Mouse (Mus musculus): Measurements from ENCODE around the gene Dlx1. TPM values are rescaled to one million over a fixed set of nuclear protein-coding genes. Genes with fewer than 3 reads are reported as not detected.

The Dlx1 gene
- total and polyA plus RNA-seq, 2 experiments from 2014 or later: 73.5 to 139 TPM

DNA sequence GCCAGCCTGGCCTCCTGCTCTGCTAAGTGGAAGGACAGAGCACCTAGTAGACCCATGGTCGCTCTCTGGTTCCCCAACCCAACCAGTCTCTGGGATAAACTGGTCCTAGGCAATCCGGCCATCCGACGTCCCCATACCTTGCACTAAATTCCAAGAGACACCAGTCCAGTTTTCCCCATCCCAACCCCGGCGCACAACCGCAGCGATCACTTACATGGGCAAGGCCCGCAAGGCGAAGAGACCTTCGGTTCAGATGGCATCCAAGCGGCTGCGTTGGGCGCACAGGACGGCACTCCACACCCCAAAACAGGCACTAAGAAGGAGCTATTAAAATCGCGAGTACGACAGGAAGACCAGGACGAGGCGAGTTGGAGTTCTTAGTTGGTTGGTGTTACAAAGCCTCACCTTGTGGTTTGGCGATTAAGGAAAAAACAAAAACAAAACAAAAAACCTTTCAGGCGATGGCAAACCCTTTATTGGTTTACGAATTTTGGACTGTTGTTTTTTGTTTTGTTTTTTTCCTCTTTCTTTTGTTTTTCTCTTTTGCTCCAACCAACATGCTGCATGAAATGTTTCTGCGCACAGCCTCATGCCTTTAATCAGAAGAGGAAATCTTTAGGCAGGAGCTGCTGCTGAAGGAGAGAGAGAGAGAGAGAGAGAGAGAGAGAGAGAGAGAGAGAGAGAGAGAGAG, 445 bp upstream of the Dlx1 start:
- Histone ChIP-seq H3K4me1 (ENCODE audit: insufficient read depth) (peaks cover 3% of the 10 kb centered on the region; the same call in 1 of the 2 replicates), H3K9ac (peak overlapping the region; percentile 51), H3K36me3 (ENCODE audit: insufficient read depth) (no peaks in the 10 kb centered on the region), H3K4me2 (ENCODE audit: low read depth) (peak overlapping the region; percentile 63), H3K27ac (ENCODE audit: low read depth, low read length) (peak overlapping the region; percentile 92), H3K4me3 (ENCODE audit: low read depth, low read length) (peak overlapping the region; percentile 47), H3K27me3 (ENCODE audit: insufficient read depth, low read length) (peaks cover 44% of the 10 kb centered on the region), H3K9me3 (ENCODE audit: low read length) (no peaks in the 10 kb centered on the region)
- peak; percentile 63 for DNase-seq
- no peak for ATAC-seq
- TF ChIP-seq CTCF (IDR thresholded peaks at IDR 0.05; ENCODE audit: low read depth): no peak
- WGBS: 6% methylated on average over 24 of the region's 24 CpGs

DNA sequence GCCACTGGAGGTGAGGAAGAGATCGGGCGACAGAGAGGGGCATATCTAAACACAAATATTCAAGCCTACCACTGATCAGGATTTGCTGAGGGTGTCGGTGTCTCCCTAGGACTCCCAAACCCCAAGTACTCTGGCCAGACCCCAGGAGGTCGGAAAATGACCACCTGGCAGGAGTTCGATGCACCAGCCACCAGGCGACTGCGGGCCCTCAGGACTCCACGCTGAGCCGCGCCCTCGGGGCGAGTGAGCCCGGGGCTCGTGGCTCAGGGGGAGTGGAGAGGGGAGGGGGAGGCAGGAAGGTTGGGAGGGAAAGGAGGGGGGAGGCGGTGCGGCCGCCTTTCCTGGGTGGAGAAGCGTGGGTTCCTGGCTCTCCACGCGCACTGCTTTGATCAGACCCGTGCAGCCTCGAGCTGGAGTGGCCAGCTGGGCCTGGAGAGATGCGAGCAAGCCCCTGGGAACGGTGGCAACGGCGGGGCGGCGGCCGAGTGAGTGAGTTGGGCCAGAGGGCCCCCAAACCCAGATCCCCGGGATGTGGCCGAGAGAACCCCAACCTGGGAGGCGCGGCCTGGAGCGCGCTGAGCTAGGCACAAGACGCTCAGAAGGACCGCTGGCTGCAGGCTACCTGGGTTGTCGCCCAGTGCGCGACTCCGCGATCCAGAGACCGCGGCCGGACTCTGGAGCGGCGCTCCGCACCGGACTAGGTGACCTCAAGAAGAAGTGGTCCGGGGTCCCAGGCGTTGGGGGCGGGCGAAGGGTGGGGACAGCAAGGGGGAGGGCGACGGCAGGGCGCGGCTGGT, 999 bp downstream of the Dlx1 start:
- Histone ChIP-seq H3K36me3 (ENCODE audit: insufficient read depth) (no peaks in the 10 kb centered on the region), H3K4me1 (ENCODE audit: insufficient read depth) (peaks cover 3% of the 10 kb centered on the region; the same call in 1 of the 2 replicates), H3K27me3 (ENCODE audit: insufficient read depth, low read length) (peaks cover 40% of the 10 kb centered on the region), H3K9me3 (ENCODE audit: low read length) (no peaks in the 10 kb centered on the region), H3K9ac (peak overlapping the region; percentile 71), H3K4me3 (ENCODE audit: low read depth, low read length) (peak overlapping the region; percentile 47), H3K27ac (ENCODE audit: low read depth, low read length) (peak overlapping the region; percentile 92), H3K4me2 (ENCODE audit: low read depth) (peak overlapping the region; percentile 63)
- TF ChIP-seq CTCF (IDR thresholded peaks at IDR 0.05; ENCODE audit: low read depth): no peak
- DNase-seq (peak; percentile 63), ATAC-seq (peak; percentile 44)
- WGBS: under 1% methylated on average over 55 of the region's 57 CpGs

DNA sequence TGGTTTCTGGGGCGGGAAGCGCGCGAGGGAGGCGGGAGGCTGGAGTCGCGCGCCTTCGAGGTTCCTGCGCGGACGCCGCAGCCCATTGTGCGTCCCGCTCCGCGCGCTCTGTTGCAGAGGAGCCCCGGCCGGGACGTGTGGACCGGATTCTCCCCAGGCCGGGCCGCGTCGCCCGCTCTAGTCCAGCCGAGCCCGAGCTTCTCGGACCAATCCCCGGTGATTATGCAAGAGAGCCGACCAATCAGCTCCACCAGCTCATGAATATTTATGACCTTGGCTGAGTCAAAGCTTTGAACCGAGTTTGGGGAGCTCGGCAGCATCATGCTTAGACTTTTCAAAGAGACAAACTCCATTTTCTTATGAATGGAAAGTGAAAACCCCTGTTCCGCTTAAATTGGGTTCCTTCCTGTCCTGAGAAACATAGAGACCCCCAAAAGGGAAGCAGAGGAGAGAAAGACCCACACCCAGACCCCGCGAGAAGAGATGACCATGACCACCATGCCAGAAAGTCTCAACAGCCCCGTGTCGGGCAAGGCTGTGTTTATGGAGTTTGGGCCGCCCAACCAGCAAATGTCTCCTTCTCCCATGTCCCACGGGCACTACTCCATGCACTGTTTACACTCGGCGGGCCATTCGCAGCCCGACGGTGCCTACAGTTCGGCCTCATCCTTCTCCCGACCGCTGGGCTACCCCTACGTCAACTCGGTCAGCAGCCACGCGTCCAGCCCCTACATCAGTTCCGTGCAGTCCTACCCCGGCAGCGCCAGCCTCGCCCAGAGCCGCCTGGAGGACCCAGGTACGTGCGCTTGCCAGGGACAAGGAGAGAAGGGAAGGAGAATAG, 1.8 kb downstream of the Dlx1 start:
- under 1% methylated on average over 55 of the region's 60 CpGs for WGBS
- H3K4me1 ChIP-seq (ENCODE audit: insufficient read depth): peaks cover 3% of the 10 kb centered on the region; the same call in 1 of the 2 replicates
- no peaks in the 10 kb centered on the region for H3K36me3 ChIP-seq (ENCODE audit: insufficient read depth)
- ATAC-seq: peak; percentile 75
- H3K4me2 ChIP-seq (ENCODE audit: low read depth): peak overlapping the region; percentile 63
- peak overlapping the region; percentile 71 for H3K9ac ChIP-seq
- H3K27me3 ChIP-seq (ENCODE audit: insufficient read depth, low read length): peaks cover 39% of the 10 kb centered on the region
- DNase-seq: peak; percentile 87
- peak overlapping the region; percentile 47 for H3K4me3 ChIP-seq (ENCODE audit: low read depth, low read length)
- TF ChIP-seq CTCF (IDR thresholded peaks at IDR 0.05; ENCODE audit: low read depth): no peak
- peak overlapping the region; percentile 92 for H3K27ac ChIP-seq (ENCODE audit: low read depth, low read length)
- H3K9me3 ChIP-seq (ENCODE audit: low read length): no peaks in the 10 kb centered on the region

DNA sequence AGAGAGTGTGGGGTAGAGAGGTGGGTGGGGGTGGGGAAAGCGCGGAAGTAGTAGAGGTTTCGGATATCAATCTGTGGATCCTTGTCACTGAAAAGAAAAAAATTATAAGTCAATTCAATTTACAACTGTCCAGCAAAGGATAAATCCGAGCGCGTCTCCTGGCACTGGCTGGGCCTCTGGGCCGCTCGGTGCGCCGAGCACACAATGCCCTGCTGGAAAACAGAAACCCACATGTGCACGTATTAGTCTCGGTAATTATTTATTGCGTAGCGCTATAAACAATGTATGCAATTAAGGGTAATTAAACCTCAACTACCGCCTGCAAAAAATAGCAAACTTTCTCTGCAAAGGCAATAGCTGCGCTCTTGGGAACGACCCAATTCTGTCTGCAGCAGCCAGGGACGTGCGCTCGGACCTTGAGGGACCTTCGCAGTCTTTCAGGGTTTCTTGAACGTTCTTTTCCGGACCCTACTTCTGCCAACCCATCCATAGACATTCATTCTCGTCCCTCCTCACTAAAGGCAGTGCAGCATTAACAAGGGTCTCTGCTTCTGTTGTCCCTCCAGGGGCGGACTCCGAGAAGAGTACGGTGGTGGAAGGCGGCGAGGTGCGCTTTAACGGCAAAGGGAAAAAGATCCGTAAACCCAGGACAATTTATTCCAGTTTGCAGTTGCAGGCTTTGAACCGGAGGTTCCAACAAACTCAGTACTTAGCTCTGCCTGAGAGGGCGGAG, 2.6 kb downstream of the Dlx1 start:
- Histone ChIP-seq H3K27ac (ENCODE audit: low read depth, low read length) (peak overlapping the region; percentile 92), H3K4me3 (ENCODE audit: low read depth, low read length) (peak overlapping the region; percentile 47), H3K27me3 (ENCODE audit: insufficient read depth, low read length) (peaks cover 37% of the 10 kb centered on the region), H3K4me2 (ENCODE audit: low read depth) (peak overlapping the region; percentile 63), H3K4me1 (ENCODE audit: insufficient read depth) (peaks cover 3% of the 10 kb centered on the region; the same call in 1 of the 2 replicates), H3K9ac (peak overlapping the region; percentile 71), H3K36me3 (ENCODE audit: insufficient read depth) (no peaks in the 10 kb centered on the region), H3K9me3 (ENCODE audit: low read length) (no peaks in the 10 kb centered on the region)
- WGBS: 1% methylated on average over 34 of the region's 34 CpGs
- ATAC-seq (no peak), DNase-seq (peak; percentile 58)
- no peak for TF ChIP-seq CTCF (IDR thresholded peaks at IDR 0.05; ENCODE audit: low read depth)

DNA sequence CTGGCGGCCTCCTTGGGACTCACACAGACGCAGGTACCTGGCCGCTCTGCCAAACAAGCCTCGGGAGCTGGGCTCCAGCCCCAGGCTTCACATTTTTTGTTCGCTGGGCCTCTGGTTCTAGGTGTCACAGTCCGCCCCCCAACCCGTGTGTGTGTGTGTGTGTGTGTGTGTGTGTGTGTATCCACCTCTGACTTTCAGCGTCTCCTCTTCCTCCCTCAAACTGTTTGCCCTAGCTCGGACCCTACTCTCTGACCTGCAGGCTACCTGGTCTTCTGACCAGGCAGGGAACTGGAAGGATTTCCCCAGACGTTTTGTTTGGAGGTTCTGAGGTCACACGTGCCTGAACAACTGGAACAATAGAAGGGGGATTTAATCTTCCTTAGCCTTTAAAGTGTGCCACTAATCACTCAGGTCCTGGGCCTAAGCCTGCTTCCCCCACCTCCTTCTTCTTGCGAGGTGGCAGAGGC, 3.2 kb downstream of the Dlx1 start:
- Histone ChIP-seq H3K27ac (ENCODE audit: low read depth, low read length) (peak overlapping the region; percentile 92), H3K4me1 (ENCODE audit: insufficient read depth) (peaks cover 3% of the 10 kb centered on the region; the same call in 1 of the 2 replicates), H3K36me3 (ENCODE audit: insufficient read depth) (no peaks in the 10 kb centered on the region), H3K4me2 (ENCODE audit: low read depth) (peak overlapping the region; percentile 63), H3K9ac (peak overlapping the region; percentile 71), H3K4me3 (ENCODE audit: low read depth, low read length) (peak overlapping the region; percentile 47), H3K9me3 (ENCODE audit: low read length) (no peaks in the 10 kb centered on the region), H3K27me3 (ENCODE audit: insufficient read depth, low read length) (peaks cover 34% of the 10 kb centered on the region)
- no peak for TF ChIP-seq CTCF (IDR thresholded peaks at IDR 0.05; ENCODE audit: low read depth)
- DNase-seq: no peak
- no peak for ATAC-seq
- 5% methylated on average over 12 of the region's 12 CpGs for WGBS

Measured in forebrain, postnatal 0 days (tissue).